8 mouse cellular contexts compared by ENCODE assay signal in genomic region chr14:52196230-52197155, GRCm38 (mm10). TPM values are rescaled to one million over a fixed set of nuclear protein-coding genes. Genes with fewer than 3 reads are reported as not detected.
A peak's percentile ranks its signal among the peaks of the same experiment; 100 is the strongest.
DNase-seq lines count a peak whose midpoint lies in the region; ATAC-seq lines count a peak whose summit lies in the region.

No protein-coding gene starts in this region.

- H3K4me3 ChIP-seq in heart, embryonic 11.5 days (ENCODE audit: low read depth, low read length) = peak overlapping the region; percentile 100
- peak overlapping the region; percentile 81 for H3K4me3 ChIP-seq in forebrain, embryonic 15.5 days
- H3K4me3 ChIP-seq in limb, embryonic 12.5 days (replicated peaks) = peak overlapping the region; percentile 99
- H3K4me3 ChIP-seq in neural tube, embryonic 13.5 days = peak overlapping the region; percentile 100

- peak overlapping the region; percentile 99 for H3K27ac ChIP-seq in heart, embryonic 11.5 days (ENCODE audit: low read depth, low read length)
- H3K27ac ChIP-seq in forebrain, embryonic 15.5 days (replicated peaks) = peak overlapping the region; percentile 96
- peak overlapping the region; percentile 97 for H3K27ac ChIP-seq in limb, embryonic 12.5 days
- H3K27ac ChIP-seq in neural tube, embryonic 13.5 days (replicated peaks) = peak overlapping the region; percentile 97

- WGBS in heart, embryonic 11.5 days (ENCODE audit: insufficient replicate concordance) = 1% methylated on average over 58 of the region's 59 CpGs
- 1% methylated on average over 59 of the region's 59 CpGs for WGBS in forebrain, embryonic 15.5 days
- WGBS in limb, embryonic 12.5 days = 1% methylated on average over 58 of the region's 59 CpGs
- 2% methylated on average over 58 of the region's 59 CpGs for WGBS in neural tube, embryonic 13.5 days

- H3K4me1 ChIP-seq in heart, embryonic 11.5 days (ENCODE audit: control insufficient read depth, insufficient read depth, low read length) = no peaks in the 10 kb centered on the region
- peaks cover 34% of the 10 kb centered on the region for H3K4me1 ChIP-seq in forebrain, embryonic 15.5 days
- peaks cover 13% of the 10 kb centered on the region for H3K4me1 ChIP-seq in limb, embryonic 12.5 days (replicated peaks)
- H3K4me1 ChIP-seq in neural tube, embryonic 13.5 days (replicated peaks) = peaks cover 26% of the 10 kb centered on the region

- no peaks in the 10 kb centered on the region for H3K27me3 ChIP-seq in heart, embryonic 11.5 days (ENCODE audit: control insufficient read depth, insufficient read depth, low read length)
- no peaks in the 10 kb centered on the region for H3K27me3 ChIP-seq in forebrain, embryonic 15.5 days
- no peaks in the 10 kb centered on the region for H3K27me3 ChIP-seq in limb, embryonic 12.5 days
- H3K27me3 ChIP-seq in neural tube, embryonic 13.5 days = no peaks in the 10 kb centered on the region

- ATAC-seq in heart, embryonic 11.5 days (replicated peaks; ENCODE audit: insufficient number of reproducible peaks, low FRiP score, low TSS enrichment) = peak; percentile 37; the same call in 1 of the 2 replicates
- ATAC-seq in forebrain, embryonic 15.5 days (replicated peaks) = peak; percentile 37
- ATAC-seq in limb, embryonic 12.5 days (ENCODE audit: insufficient number of reproducible peaks, insufficient read depth, low FRiP score, low TSS enrichment, low read depth) = 0 out of 2 replicates have a peak, but pooled peaks have one; percentile 27
- ATAC-seq in neural tube, embryonic 13.5 days (ENCODE audit: low read depth) = peak; percentile 73; the same call in 1 of the 2 replicates

- no peaks in the 10 kb centered on the region for H3K9me3 ChIP-seq in heart, embryonic 11.5 days (replicated peaks; ENCODE audit: control insufficient read depth, low read length)
- no peaks in the 10 kb centered on the region for H3K9me3 ChIP-seq in forebrain, embryonic 15.5 days
- H3K9me3 ChIP-seq in limb, embryonic 12.5 days = no peaks in the 10 kb centered on the region
- no peaks in the 10 kb centered on the region for H3K9me3 ChIP-seq in neural tube, embryonic 13.5 days

- DNase-seq in heart, adult 11 months = no peak
- DNase-seq in urinary bladder, postnatal 14 days (ENCODE audit: low spot score) = peak; percentile 12
- no peak for DNase-seq in urinary bladder, postnatal 10 days (ENCODE audit: low spot score)
- DNase-seq in adrenal gland, adult 8-10 months = no peak

- peak overlapping the region; percentile 84 for H3K4me2 ChIP-seq in heart, embryonic 11.5 days
- peak overlapping the region; percentile 87 for H3K4me2 ChIP-seq in forebrain, embryonic 15.5 days (replicated peaks)
- peak overlapping the region; percentile 64 for H3K4me2 ChIP-seq in limb, embryonic 12.5 days
- peak overlapping the region; percentile 77 for H3K4me2 ChIP-seq in neural tube, embryonic 13.5 days

- H3K36me3 ChIP-seq in heart, embryonic 11.5 days (ENCODE audit: control insufficient read depth, insufficient read depth, low read length) = peaks cover 12% of the 10 kb centered on the region; the same call in 1 of the 2 replicates
- peaks cover 40% of the 10 kb centered on the region for H3K36me3 ChIP-seq in forebrain, embryonic 15.5 days
- peaks cover 49% of the 10 kb centered on the region for H3K36me3 ChIP-seq in limb, embryonic 12.5 days
- H3K36me3 ChIP-seq in neural tube, embryonic 13.5 days = peaks cover 36% of the 10 kb centered on the region

- peak overlapping the region; percentile 98 for H3K9ac ChIP-seq in heart, embryonic 11.5 days (ENCODE audit: low read depth, low read length)
- H3K9ac ChIP-seq in forebrain, embryonic 15.5 days (replicated peaks) = peak overlapping the region; percentile 86
- H3K9ac ChIP-seq in limb, embryonic 12.5 days (replicated peaks) = peak overlapping the region; percentile 99
- H3K9ac ChIP-seq in neural tube, embryonic 13.5 days = peak overlapping the region; percentile 97

RNA-seq across cellular contexts. Expression of gene Supt16, which starts 0.7 kb away (rescaled TPM):
- 28.0 and 50.5 TPM in 2 replicates for polyA plus RNA-seq in heart, embryonic 11.5 days (2014; fragmentation: Nextera tagmentation; extraction: Ambion mirVana)
- polyA plus RNA-seq in forebrain, embryonic 15.5 days (2015; fragmentation: Nextera tagmentation; extraction: Ambion mirVana) = 56.1 and 58.9 TPM in 2 replicates
- 83.2 and 84.7 TPM in 2 replicates for polyA plus RNA-seq in limb, embryonic 12.5 days (2016; fragmentation: Nextera tagmentation; extraction: Ambion mirVana)
- 43.6 and 53.9 TPM in 2 replicates for polyA plus RNA-seq in neural tube, embryonic 13.5 days (2015; fragmentation: Nextera tagmentation; extraction: Ambion mirVana)
- total RNA-seq in adrenal gland, adult 8-10 months (2022) = 10 to 100 TPM; 56.0 to 73.9 (median 61.4) TPM
